Mouse (Mus musculus) heart, adult 9 months (tissue): Measurements from ENCODE around the gene Slc7a3.
"Not testable (repeated sequence)": the region's sequence is repeated elsewhere in the genome, so short reads cannot be mapped to it uniquely, and the experiment has no call there.

Experiments
- DNase-seq, 2 experiments: peaks; one replicate each; pipeline ENCODE4 v3.0.0; 2022; ENCODE audit warnings: low spot score in 2 of 2

Gene Slc7a3

DNA sequence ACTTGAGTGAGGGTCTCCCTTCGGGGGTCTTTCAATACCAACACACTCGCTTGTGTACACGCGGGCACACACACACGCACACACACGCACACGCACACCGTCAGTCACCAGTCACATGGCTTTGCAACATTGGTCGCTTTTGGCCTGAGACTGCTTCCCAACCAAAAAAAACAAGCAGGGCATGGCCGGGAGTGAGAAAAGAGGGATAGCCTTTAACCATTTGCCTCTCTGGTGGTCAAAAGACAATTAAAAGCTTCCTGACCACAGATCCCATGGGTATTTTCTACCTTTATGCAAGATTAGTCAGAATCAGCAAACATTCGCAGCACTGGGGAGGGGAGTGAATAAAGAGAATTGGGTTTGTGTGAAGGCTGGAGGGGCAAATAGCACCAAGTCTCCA is at the start of gene Slc7a3:
Gene Slc7a3, minus strand, starts transcription at position 101 of the 400 bp plus-strand sequence.
- no peak for DNase-seq

DNA sequence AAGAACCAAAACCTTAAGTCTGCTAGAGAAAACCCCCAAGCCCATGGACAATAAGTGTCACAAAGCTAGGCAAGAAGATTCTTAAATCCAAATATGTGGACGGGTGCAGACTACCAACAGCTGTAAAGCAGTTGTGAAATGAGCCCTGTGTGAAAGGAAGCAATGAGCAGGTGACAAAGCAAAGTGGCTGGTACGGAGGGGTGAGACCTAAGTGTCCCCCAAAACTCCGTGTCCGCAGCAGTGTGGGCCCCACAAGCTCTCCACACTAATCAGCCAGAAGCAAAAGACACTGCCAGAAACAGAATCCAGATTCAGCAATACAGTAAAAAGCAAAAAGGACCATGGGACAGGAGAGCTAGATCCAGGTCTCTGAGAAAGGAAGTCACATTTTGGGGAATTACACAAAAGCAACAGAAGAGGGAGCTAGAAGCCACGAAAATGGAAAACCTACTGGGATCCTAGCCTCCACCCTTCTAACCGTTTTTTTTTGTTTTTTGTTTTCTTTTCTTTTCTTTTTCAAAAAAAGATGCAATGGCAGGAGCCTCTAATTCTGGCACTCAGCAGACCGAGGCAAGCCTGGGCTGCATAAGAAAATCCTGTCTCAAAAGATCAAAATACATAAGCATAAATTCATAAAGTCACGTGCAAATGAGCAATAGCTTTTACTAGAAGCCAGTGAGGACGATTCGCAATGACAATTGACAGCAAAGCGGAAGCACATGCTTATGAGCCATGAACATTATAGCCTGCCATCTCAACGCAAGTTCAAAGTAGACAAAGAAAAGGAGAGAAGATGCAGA is 46.4 kb upstream of the Slc7a3 start:
- DNase-seq = peak; percentile 15 to 24

DNA sequence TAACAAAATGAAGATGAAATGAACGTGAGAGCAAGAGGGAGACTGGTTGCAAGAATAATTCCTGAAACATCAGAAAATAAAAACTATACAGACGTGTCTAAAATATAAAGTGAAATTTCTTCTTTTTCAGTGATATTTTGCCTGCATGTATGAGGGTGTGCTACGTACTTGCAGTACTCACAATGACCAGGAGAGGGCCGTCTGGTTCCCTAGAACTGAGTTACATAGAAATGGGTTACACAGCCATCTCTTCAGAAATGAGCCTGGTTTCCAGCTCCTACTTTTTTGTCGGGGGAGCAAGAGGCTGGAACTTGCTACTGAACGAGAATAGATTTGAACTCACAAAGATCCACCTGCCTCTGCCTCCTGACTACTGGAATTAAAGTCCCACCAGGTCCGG is 45.2 kb upstream of the Slc7a3 start:
- DNase-seq = peak; percentile 7 to 58

DNA sequence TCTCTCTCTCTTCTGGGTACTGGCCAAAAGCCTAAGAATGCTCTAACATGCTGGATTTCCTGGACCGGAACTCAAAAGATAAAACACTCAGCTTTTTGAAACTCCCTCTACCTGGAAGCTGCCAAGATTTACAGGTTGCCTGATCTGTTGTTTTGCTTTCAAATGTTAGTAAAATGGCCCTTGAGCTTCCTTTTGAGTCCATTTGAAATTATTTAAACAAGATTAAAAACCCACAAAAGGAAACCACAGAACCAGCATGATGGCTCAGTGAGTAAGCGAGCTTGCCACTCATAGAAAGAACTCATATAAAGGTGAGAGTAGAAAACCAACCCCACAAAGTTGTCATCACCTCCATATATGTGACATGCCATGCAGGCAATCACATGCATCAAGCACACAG is 42.7 kb upstream of the Slc7a3 start:
- DNase-seq = no peak

DNA sequence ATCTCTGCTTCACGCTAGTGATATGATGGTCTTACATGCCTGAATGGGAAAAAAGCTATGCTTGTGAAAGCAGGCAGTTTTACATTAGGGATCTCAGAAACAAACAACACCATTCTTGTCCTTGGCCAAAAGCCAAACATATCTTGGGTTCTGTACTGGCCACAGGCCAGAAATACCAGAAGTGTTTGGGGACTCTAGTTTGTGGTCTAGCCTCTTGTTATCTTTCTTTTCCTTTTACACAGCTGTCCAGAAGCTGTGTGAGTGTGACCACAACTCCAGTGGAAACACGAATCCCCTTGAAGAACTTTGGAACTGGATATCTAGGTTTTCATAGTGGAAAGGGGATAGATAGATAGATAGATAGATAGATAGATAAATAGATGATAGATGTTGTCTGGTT is 41.2 kb upstream of the Slc7a3 start:
- DNase-seq = peak in 1 of 2 experiments; percentile 18

DNA sequence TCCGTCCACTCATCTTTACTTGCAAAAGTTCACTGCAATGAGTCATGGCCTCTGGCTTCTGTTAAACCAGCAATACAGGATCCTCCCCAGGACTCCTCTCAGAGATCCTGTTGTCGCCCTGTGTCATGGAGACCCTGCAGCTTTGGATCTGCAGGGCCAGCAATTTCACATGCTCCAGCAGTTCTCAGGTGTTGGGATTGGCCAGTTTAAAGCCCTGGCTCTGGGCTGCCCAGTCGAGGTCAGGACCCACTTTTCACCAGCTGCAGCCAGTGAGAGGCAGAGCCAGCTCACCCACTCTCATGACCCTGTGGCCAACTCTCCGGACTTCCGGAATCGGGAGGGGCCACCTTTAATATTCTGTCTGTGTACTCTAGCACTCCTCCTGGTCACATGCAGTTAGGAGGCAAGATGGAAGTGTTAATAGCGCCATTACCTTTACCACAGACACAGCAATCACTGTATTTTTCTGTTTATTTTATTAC is 40.7 kb upstream of the Slc7a3 start:
- peak; percentile 14 to 22 for DNase-seq

DNA sequence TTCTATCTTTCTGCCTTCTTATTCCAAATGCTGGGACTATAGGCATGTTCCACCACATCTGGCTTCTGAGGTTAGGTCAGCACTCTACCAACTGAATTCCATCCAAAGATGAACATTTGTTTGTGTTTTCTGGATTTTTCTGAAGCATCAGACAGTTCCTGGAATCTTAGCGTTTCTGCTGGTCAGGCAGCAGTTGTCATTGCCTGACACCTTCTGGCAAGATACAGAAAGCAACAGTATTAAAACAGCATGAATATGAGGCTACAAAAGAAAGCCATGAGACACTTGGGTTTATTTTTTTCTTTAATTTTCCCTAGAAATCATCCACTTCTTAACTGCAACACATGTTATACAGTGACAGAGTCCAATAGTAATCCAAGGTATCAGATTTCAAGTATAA is 34.7 kb upstream of the Slc7a3 start:
- DNase-seq = no peak

DNA sequence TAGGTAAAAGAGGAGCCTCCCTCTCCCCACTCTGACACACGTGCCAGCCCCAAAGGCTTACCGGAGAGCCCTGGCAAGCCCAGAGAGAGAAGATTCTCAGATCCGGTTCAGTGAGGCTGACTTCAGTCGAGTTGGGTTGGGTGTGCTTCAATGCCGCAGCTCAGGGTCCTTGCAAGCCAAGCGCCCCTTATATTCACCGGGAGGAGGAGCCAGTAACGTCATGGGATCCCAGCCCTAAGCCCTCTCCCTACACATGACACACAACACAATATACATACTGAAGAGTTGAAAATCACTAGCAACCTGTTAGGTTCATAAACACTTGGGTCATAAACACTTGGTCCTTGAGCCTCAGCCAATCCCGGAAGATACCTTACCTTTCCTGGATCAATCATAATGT is 609 bp downstream of the Slc7a3 start:
- DNase-seq = not testable (repeated sequence)

DNA sequence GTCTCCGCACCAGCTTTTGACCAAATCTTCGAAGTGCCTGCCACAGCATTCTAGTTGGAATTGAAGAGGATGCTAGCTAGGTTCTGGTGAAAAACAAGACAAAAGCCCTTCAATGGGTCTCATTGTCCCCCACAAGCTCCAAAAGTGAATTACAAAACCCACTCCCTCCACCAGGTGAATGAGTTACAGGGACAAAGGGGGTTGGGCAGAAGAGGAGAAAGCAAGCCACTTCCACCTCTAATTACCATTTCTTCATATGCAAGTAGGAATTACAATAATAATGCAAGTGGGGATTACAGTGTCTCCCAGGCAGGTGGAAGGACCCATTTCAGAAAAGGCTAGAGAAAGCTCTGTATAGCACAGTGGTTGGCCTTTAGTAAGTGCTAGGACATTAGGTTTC is 1.6 kb downstream of the Slc7a3 start:
- DNase-seq = no peak

DNA sequence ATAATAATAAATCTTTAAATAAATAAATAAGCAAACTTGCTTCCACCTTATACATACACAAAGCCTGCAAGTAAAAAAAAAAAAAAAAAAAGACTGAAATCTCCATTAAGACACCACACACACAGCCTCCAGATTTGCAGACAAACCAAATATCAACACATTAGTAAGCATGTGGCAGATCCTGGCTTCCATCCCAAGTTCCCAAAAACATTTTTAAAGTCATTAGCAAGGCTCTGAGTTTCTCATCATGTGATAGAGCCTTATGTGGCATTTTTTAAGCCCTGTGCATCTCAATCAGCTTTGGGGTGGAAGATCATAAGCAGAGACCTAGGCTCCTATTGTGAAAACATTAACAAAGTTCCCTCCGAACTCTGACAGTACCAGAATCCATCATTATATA is 20.6 kb downstream of the Slc7a3 start:
- no peak for DNase-seq

DNA sequence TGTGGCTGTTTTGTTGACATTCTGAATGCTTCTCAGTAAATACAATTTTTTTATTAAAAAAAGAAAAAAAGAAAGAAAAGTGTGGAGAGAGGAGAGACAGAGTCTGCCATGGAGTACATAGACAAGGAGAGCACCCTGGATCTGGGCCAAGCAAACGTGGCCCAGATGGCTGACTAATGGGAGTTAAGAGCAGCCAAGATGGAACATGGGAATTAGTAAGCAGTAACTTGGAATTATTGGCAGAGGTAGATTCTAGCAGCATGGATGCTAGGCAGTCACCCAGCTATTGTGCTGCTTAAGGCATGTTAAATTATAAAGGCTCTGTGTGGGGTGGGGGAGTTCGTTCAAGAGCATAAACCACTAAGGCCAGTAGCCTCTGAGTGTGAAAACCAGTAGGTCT is 22.3 kb downstream of the Slc7a3 start:
- no peak for DNase-seq

DNA sequence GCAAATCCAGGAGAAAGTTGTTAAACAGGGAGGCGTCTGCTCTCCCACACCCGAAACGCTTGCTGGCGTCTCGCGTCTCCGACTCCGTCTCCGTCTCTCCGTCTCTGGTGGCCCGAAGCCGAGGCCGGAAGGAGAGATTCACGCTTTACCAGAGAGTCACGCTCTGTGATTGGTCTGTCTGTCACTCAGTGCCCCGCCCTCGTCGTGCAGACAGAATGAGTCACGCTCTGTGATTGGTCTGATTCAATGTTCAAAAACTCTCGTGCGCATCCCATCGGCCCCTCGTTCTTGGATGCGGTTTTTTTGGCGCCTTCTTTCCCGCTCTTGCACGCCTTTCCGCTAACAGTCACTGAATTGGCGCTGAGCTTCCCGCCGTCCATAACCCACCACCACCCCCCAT is 26.3 kb downstream of the Slc7a3 start, which contains the start of gene Tex11:
Gene Tex11, minus strand, starts transcription at position 127 of the 400 bp plus-strand sequence.
- DNase-seq = no peak
